Mouse (Mus musculus) lung, embryonic 16.5 days (tissue): Measurements from ENCODE around the gene Nmrk2. TPM values are rescaled to one million over a fixed set of nuclear protein-coding genes. Genes with fewer than 3 reads are reported as not detected.

Source experiments
- ATAC-seq: fragments of 200-750 bp; cut with Nextera tagmentation; 2 replicates; pipeline ENCODE4 v1.8.0; 2017; ENCODE audit warnings: low read depth, mild to moderate bottlenecking, moderate library complexity
- H3K27ac ChIP-seq: fragments of 300-500 bp; sonication (generic); 2 replicates; pipeline ENCODE4 v1.5.1; 2014; ENCODE audit warnings: mild to moderate bottlenecking, control low read depth, low read length
- H3K27me3 ChIP-seq: fragments of 300-500 bp; sonication (generic); 2 replicates; pipeline ENCODE4 v1.6.1; 2014; ENCODE audit warnings: low read depth, low read length, mixed read lengths; ENCODE audit not compliant: control insufficient read depth, insufficient read depth
- H3K36me3 ChIP-seq: fragments of 300-500 bp; sonication (generic); 2 replicates; pipeline ENCODE4 v1.6.1; 2014; ENCODE audit warnings: low read length; ENCODE audit not compliant: control insufficient read depth, insufficient read depth
- H3K4me1 ChIP-seq: fragments of 300-500 bp; sonication (generic); replicated peaks from 2 replicates; pipeline ENCODE4 v1.6.1; 2014; ENCODE audit warnings: low read length, mixed read lengths; ENCODE audit not compliant: control insufficient read depth, insufficient read depth
- H3K4me2 ChIP-seq: fragments of 300-500 bp; sonication (generic); 2 replicates; pipeline ENCODE4 v1.6.1; 2014; ENCODE audit warnings: low read depth, low read length, control low read depth
- H3K4me3 ChIP-seq: fragments of 300-500 bp; sonication (generic); 2 replicates; pipeline ENCODE4 v1.5.1; 2014; ENCODE audit warnings: mild to moderate bottlenecking, low read length, control low read depth
- H3K9ac ChIP-seq: fragments of 300-500 bp; sonication (generic); 2 replicates; pipeline ENCODE4 v1.6.1; 2014; ENCODE audit warnings: low read length, control low read depth
- H3K9me3 ChIP-seq: fragments of 300-500 bp; sonication (generic); 2 replicates; pipeline ENCODE4 v1.6.1; 2016; ENCODE audit warnings: low read length; ENCODE audit not compliant: control insufficient read depth
- WGBS: fragments of 180-500 bp; shearing (Covaris S2); extraction: QIAGEN DNeasy Blood & Tissue Kit; methylation state at CpG from one replicate; pipeline ENCODE4 v1.1.7; 2014; 5-methylcytosine and 5-hydroxymethylcytosine counted together
- polyA plus RNA-seq: library from polyadenylated mRNA; unstranded; fragments of >200 nt; fragmentation: Nextera tagmentation; extraction: Ambion mirVana; gene quantifications from 2 replicates; pipeline ENCODE4 v1.2.1, GENCODE M21; 2015

Gene Nmrk2
- polyA plus RNA-seq, 1 experiment from 2014 or later: 0.31 TPM

- H3K9ac ChIP-seq: no peak overlapping the region
- H3K27me3 ChIP-seq: peaks cover 19% of the 10 kb centered on the region
- no peak overlapping the region for H3K27ac ChIP-seq
- no peaks in the 10 kb centered on the region for H3K4me1 ChIP-seq
- no peak overlapping the region for H3K4me2 ChIP-seq
- H3K4me3 ChIP-seq: no peak overlapping the region
- H3K9me3 ChIP-seq: no peaks in the 10 kb centered on the region
- no peak for ATAC-seq
- H3K36me3 ChIP-seq: no peaks in the 10 kb centered on the region
- 75% methylated on average over 13 of the region's 13 CpGs for WGBS
Measured at GRCm38 (mm10) chr10:81200141-81200540, 1.7 kb downstream of the Nmrk2 start.

- H3K4me3 ChIP-seq: no peak overlapping the region
- no peak overlapping the region for H3K27ac ChIP-seq
- H3K4me1 ChIP-seq: 0 out of 2 replicates have a peak, but pooled peaks cover 2% of the 10 kb centered on the region
- 80% methylated on average over 6 of the region's 6 CpGs for WGBS
- H3K9me3 ChIP-seq: no peaks in the 10 kb centered on the region
- no peaks in the 10 kb centered on the region for H3K36me3 ChIP-seq
- no peak overlapping the region for H3K9ac ChIP-seq
- H3K4me2 ChIP-seq: no peak overlapping the region
- H3K27me3 ChIP-seq: peaks cover 31% of the 10 kb centered on the region
- no peak for ATAC-seq
Measured at GRCm38 (mm10) chr10:81198990-81199389, 2.9 kb downstream of the Nmrk2 start.

GRCm38 (mm10) chr10:81198230-81198629 is 3.6 kb downstream of the Nmrk2 start:
- H3K27ac ChIP-seq: no peak overlapping the region
- H3K9ac ChIP-seq: no peak overlapping the region
- H3K4me1 ChIP-seq: peaks cover 3% of the 10 kb centered on the region; the same call in 1 of the 2 replicates
- H3K27me3 ChIP-seq: peaks cover 37% of the 10 kb centered on the region
- H3K4me3 ChIP-seq: no peak overlapping the region
- no peak for ATAC-seq
- H3K36me3 ChIP-seq: no peaks in the 10 kb centered on the region
- no peak overlapping the region for H3K4me2 ChIP-seq
- no peaks in the 10 kb centered on the region for H3K9me3 ChIP-seq
- WGBS: 2% methylated on average over 9 of the region's 9 CpGs

- Histone ChIP-seq H3K4me2 (no peak overlapping the region), H3K27ac (no peak overlapping the region), H3K9ac (no peak overlapping the region), H3K27me3 (peaks cover 40% of the 10 kb centered on the region), H3K36me3 (no peaks in the 10 kb centered on the region), H3K4me1 (peaks cover 9% of the 10 kb centered on the region), H3K9me3 (no peaks in the 10 kb centered on the region), H3K4me3 (no peak overlapping the region)
- 43% methylated on average over 6 of the region's 6 CpGs for WGBS
- ATAC-seq: no peak
Measured at GRCm38 (mm10) chr10:81197305-81197704, 4.5 kb downstream of the Nmrk2 start.

GRCm38 (mm10) chr10:81196470-81197065 is 5.3 kb downstream of the Nmrk2 start:
- Histone ChIP-seq H3K4me2 (no peak overlapping the region), H3K4me1 (peaks cover 15% of the 10 kb centered on the region), H3K9me3 (no peaks in the 10 kb centered on the region), H3K27ac (no peak overlapping the region), H3K27me3 (peaks cover 40% of the 10 kb centered on the region), H3K36me3 (no peaks in the 10 kb centered on the region), H3K4me3 (no peak overlapping the region), H3K9ac (no peak overlapping the region)
- 58% methylated on average over 11 of the region's 11 CpGs for WGBS
- no peak for ATAC-seq

- Histone ChIP-seq H3K9me3 (no peaks in the 10 kb centered on the region), H3K4me3 (no peak overlapping the region), H3K27me3 (peaks cover 40% of the 10 kb centered on the region), H3K36me3 (peaks cover 6% of the 10 kb centered on the region), H3K4me2 (no peak overlapping the region), H3K9ac (peak overlapping the region; percentile 56), H3K27ac (peak overlapping the region; percentile 54; the same call in 1 of the 2 replicates), H3K4me1 (peaks cover 23% of the 10 kb centered on the region)
- WGBS: 57% methylated on average over 4 of the region's 4 CpGs
- ATAC-seq: no peak
Measured at GRCm38 (mm10) chr10:81195300-81195699, 6.6 kb downstream of the Nmrk2 start.

- no peaks in the 10 kb centered on the region for H3K9me3 ChIP-seq
- ATAC-seq: peak; percentile 16; the same call in 1 of the 2 replicates
- H3K9ac ChIP-seq: peak overlapping the region; percentile 56; the same call in 1 of the 2 replicates
- 0 out of 2 replicates have a peak overlapping the region, but pooled peaks have one; percentile 15 for H3K4me3 ChIP-seq
- WGBS: 10% methylated on average over 37 of the region's 37 CpGs
- H3K4me2 ChIP-seq: peak overlapping the region; percentile 33; the same call in 1 of the 2 replicates
- peaks cover 23% of the 10 kb centered on the region for H3K4me1 ChIP-seq
- peaks cover 9% of the 10 kb centered on the region for H3K36me3 ChIP-seq
- H3K27ac ChIP-seq: peak overlapping the region; percentile 54; the same call in 1 of the 2 replicates
- H3K27me3 ChIP-seq: peaks cover 40% of the 10 kb centered on the region
Measured at GRCm38 (mm10) chr10:81193991-81194774, 7.7 kb downstream of the Nmrk2 start.

- peak overlapping the region; percentile 66; the same call in 1 of the 2 replicates for H3K27ac ChIP-seq
- 4% methylated on average over 19 of the region's 19 CpGs for WGBS
- peak overlapping the region; percentile 95 for H3K4me2 ChIP-seq
- H3K9me3 ChIP-seq: no peaks in the 10 kb centered on the region
- peaks cover 23% of the 10 kb centered on the region for H3K4me1 ChIP-seq
- ATAC-seq: peak; percentile 22
- H3K4me3 ChIP-seq: peak overlapping the region; percentile 50
- peaks cover 36% of the 10 kb centered on the region for H3K27me3 ChIP-seq
- peaks cover 12% of the 10 kb centered on the region for H3K36me3 ChIP-seq
- H3K9ac ChIP-seq: peak overlapping the region; percentile 66
Measured at GRCm38 (mm10) chr10:81192968-81193501, 8.8 kb downstream of the Nmrk2 start.
